Mouse (Mus musculus) liver, postnatal 0 days (tissue): ENCODE measurements at regions not wholly inside any gene's neighbourhood (a gene's known extent, or its start where the extent isn't known, plus 50 kb on each side); places are given as distances from the start of the nearest gene placed in this dataset.

Source experiments
- ATAC-seq: fragments of 200-750 bp; cut with Nextera tagmentation; 2 replicates; pipeline ENCODE4 v1.8.0; 2017; ENCODE audit warnings: mild to moderate bottlenecking, moderate library complexity
- DNase-seq: peaks from one replicate; pipeline ENCODE4 v3.0.0-alpha.2; 2016
- H3K27ac ChIP-seq: fragments of 300-500 bp; sonication (generic); 2 replicates; pipeline ENCODE4 v1.5.1; 2014; ENCODE audit warnings: antibody characterized with exemption, moderate library complexity, mild to moderate bottlenecking, low read depth
- H3K27me3 ChIP-seq: fragments of 300-500 bp; sonication (generic); 2 replicates; pipeline ENCODE4 v1.6.1; 2014; ENCODE audit warnings: low read length, control low read depth, mixed read lengths; ENCODE audit not compliant: insufficient read depth
- H3K36me3 ChIP-seq: fragments of 300-500 bp; sonication (generic); replicated peaks from 2 replicates; pipeline ENCODE4 v1.6.1; 2014; ENCODE audit warnings: mild to moderate bottlenecking, control low read depth, low read length, moderate library complexity, mixed read lengths; ENCODE audit not compliant: insufficient read depth
- H3K4me1 ChIP-seq: fragments of 300-500 bp; sonication (generic); 2 replicates; pipeline ENCODE4 v1.6.1; 2014; ENCODE audit warnings: antibody characterized with exemption, mild to moderate bottlenecking, control low read depth; ENCODE audit not compliant: insufficient read depth
- H3K4me2 ChIP-seq: fragments of 300-500 bp; sonication (generic); 2 replicates; pipeline ENCODE4 v1.6.1; 2014; ENCODE audit warnings: low read depth, mild to moderate bottlenecking, low read length, moderate library complexity, mixed read lengths
- H3K4me3 ChIP-seq: fragments of 300-500 bp; sonication (generic); 2 replicates; pipeline ENCODE4 v1.5.1; 2014; ENCODE audit warnings: low read depth, low read length
- H3K9ac ChIP-seq: fragments of 300-500 bp; sonication (generic); replicated peaks from 2 replicates; pipeline ENCODE4 v1.6.1; 2014; ENCODE audit warnings: mild to moderate bottlenecking, moderate library complexity
- H3K9me3 ChIP-seq: fragments of 300-500 bp; sonication (generic); 2 replicates; pipeline ENCODE4 v1.6.1; 2016; ENCODE audit warnings: mild to moderate bottlenecking, control low read depth, low read length, mixed read lengths
- CTCF ChIP-seq: sonication (generic); IDR thresholded peaks from 2 replicates; pipeline ENCODE4 v1.5.1; 2016; ENCODE audit warnings: antibody characterized with exemption, low read depth
- EP300 ChIP-seq: IDR thresholded peaks from 2 replicates; pipeline ENCODE4 v1.6.1; 2016; ENCODE audit warnings: antibody characterized with exemption, low read depth, mild to moderate bottlenecking
- WGBS: fragments of 180-500 bp; shearing (Covaris S2); extraction: QIAGEN DNeasy Blood & Tissue Kit; methylation state at CpG from one replicate; pipeline ENCODE4 v1.1.7; 2014; ENCODE audit not compliant: insufficient replicate concordance; 5-methylcytosine and 5-hydroxymethylcytosine counted together

DNA sequence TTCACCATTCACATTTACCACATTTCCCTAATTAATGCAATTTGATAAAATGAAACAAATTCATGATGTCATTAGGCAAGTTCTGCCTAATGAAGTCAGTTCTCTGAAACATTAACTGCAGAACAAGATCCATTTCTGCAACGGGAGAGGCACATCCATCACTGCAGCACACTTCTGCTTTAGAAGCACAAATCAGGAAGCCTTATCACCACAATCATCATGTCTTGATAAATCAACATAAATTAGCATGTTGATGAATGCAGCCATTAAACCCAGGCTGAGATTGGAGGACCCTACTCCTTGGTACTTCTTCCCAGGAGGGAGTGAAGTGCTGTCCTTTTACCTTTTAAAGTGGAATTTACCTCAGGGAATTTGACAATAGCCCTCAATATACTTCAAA is 1195.4 kb downstream of the Defb40 start:
- Histone ChIP-seq H3K27ac (no peak overlapping the region), H3K9ac (no peak overlapping the region), H3K4me3 (no peak overlapping the region), H3K36me3 (no peaks in the 10 kb centered on the region), H3K4me1 (no peaks in the 10 kb centered on the region), H3K4me2 (no peak overlapping the region), H3K27me3 (no peaks in the 10 kb centered on the region), H3K9me3 (no peaks in the 10 kb centered on the region)
- no peak for DNase-seq
- no peak for TF ChIP-seq EP300
- no peak for TF ChIP-seq CTCF
- no peak for ATAC-seq
- WGBS, result 72% methylated on average over 1 of the region's 1 CpGs

DNA sequence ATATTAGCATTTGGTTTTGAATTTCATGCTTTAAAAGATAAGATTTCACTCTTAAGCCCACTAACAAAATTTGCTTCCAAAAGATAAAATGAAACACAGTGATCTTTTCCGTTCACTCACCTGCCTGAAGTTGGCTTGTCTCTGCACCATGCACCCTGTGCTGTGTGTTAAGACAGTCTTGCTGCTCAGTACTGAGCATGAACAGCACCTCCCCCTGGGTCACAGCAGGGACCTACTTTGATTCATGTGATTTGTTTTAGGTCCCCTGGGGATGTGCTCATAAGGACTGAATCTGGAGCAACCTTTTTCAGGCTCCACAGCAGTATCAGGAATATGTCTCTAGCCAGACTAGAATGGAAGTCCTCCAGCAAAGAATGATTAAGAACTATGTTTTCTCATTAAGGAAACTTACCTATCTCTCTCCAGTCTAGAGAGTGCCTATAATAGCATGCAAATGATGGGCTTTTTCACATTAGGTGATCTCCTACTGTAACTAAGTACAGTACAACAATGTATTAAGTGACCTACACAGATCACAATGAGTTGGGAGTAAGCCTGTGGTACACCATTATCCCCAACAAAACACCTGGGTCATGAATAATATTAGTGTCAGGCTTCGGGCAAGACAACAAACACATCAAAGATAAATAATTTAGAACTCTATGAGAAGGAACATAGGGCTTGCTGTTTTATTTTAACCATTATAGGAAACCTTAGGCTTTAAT is 1196.3 kb downstream of the Defb40 start:
- 69% methylated on average over 2 of the region's 2 CpGs for WGBS
- H3K9ac ChIP-seq, result no peak overlapping the region
- H3K4me1 ChIP-seq, result no peaks in the 10 kb centered on the region
- H3K27ac ChIP-seq, result no peak overlapping the region
- no peaks in the 10 kb centered on the region for H3K36me3 ChIP-seq
- no peaks in the 10 kb centered on the region for H3K27me3 ChIP-seq
- no peaks in the 10 kb centered on the region for H3K9me3 ChIP-seq
- no peak for TF ChIP-seq CTCF
- TF ChIP-seq EP300, result no peak
- no peak overlapping the region for H3K4me2 ChIP-seq
- H3K4me3 ChIP-seq, result no peak overlapping the region
- ATAC-seq (no peak), DNase-seq (no peak)

DNA sequence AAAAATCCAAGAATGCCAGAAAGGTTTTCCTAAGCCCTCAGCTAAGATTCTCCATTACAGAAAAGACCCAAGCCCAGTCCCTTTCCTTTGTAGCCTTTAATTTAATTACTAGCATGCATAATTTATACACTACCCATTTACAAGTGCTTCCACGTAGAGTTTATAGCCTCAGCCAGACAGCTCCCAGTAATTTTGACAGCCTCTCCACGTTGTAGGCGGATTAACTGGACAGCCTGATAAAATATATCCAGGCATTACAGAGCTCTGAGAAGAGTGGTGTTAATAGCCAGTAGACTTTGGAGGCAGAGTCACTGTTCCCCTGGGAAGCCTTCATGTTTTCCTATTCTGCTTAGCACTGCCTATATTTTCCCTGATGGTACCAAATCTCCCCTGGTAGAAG is 1202.6 kb downstream of the Defb40 start:
- H3K27ac ChIP-seq, result no peak overlapping the region
- H3K27me3 ChIP-seq, result no peaks in the 10 kb centered on the region
- H3K4me1 ChIP-seq, result no peaks in the 10 kb centered on the region
- H3K9me3 ChIP-seq, result no peaks in the 10 kb centered on the region
- DNase-seq (no peak), ATAC-seq (no peak)
- 56% methylated on average over 3 of the region's 3 CpGs for WGBS
- H3K9ac ChIP-seq, result no peak overlapping the region
- no peaks in the 10 kb centered on the region for H3K36me3 ChIP-seq
- TF ChIP-seq CTCF (no peak), EP300 (no peak)
- no peak overlapping the region for H3K4me2 ChIP-seq
- H3K4me3 ChIP-seq, result no peak overlapping the region

DNA sequence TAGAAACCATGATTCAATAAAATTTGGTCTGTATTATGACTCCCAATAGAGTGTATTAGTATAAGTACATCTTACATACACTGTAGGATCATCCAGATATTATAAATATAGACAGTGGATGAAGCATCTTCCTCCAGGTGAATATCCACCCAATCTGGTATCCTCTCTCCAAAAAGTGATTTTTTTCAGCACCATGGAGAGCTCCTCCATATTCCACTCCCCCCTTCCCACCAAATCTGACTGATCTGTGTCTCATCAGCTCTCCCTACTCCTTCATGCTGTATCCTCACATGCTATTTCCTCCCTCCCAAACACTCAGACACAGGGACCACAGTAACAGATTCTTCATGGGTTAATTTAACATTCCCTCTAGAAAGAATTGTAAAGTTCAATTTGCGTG is 1204.7 kb downstream of the Defb40 start:
- Histone ChIP-seq H3K36me3 (no peaks in the 10 kb centered on the region), H3K4me3 (no peak overlapping the region), H3K27ac (no peak overlapping the region), H3K4me2 (no peak overlapping the region), H3K9me3 (no peaks in the 10 kb centered on the region), H3K27me3 (no peaks in the 10 kb centered on the region), H3K9ac (no peak overlapping the region), H3K4me1 (no peaks in the 10 kb centered on the region)
- ATAC-seq, result no peak
- 77% methylated on average over 1 of the region's 1 CpGs for WGBS
- no peak for TF ChIP-seq CTCF
- TF ChIP-seq EP300, result no peak
- no peak for DNase-seq

DNA sequence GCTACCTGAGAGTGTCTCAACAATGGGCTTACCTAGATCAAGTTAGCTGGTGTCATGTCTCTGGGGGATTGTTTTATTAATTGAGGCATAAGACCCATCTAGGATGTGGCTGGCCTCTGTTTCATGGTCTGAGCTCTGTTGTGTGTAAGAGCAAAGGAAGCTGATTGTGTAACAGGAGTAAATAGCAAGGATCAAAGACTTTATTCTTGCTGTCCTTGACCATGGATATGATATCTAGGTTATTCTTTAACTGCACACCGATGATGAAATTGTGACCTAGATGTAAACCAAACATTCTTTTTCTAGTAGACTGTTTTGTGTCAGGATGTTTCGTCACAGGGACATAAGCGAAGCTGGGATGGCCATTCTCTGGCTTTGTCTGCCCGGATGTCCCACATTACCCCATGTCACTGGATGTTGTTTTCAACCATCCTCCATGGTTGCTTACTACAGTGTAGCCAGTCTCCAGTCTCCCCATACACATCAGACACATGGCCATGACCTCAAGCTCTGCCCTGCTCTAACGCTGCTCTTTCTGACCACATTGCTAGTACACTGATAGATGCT is 1210.5 kb downstream of the Defb40 start:
- 56% methylated on average over 5 of the region's 5 CpGs for WGBS
- ATAC-seq, result peak; percentile 97

DNA sequence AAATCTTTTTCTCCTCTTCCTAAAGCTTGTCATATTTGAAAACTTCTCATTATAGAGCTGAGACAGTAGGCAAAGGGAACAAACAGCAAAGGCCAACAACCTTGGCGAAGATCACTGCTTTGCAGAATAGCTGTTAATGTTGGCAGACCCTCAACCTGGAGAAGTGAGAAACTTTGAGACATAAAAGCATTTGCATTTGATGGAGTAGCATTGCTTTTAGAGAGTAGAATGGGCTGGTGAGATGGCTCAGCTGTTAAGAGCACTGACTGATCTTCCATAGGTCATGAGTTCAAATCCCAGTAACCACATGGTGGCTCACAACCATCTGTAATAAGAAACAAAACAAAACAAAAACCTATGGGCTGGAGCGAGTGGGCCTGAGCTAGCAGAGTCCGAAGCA is 1253.4 kb downstream of the Defb40 start:
- Histone ChIP-seq H3K27ac (no peak overlapping the region), H3K4me1 (no peaks in the 10 kb centered on the region), H3K4me3 (no peak overlapping the region), H3K9me3 (no peaks in the 10 kb centered on the region), H3K27me3 (no peaks in the 10 kb centered on the region), H3K36me3 (no peaks in the 10 kb centered on the region), H3K4me2 (no peak overlapping the region), H3K9ac (no peak overlapping the region)
- DNase-seq (no peak), ATAC-seq (no peak)
- WGBS, result 65% methylated on average over 3 of the region's 3 CpGs
- no peak for TF ChIP-seq EP300
- TF ChIP-seq CTCF, result no peak

More for the DNA sequence above, 1210.5 kb downstream of the Defb40 start:
- Histone ChIP-seq H3K36me3 (no peaks in the 10 kb centered on the region), H3K9ac (no peak overlapping the region), H3K4me2 (no peak overlapping the region), H3K9me3 (no peaks in the 10 kb centered on the region), H3K4me1 (peaks cover 3% of the 10 kb centered on the region; the same call in 1 of the 2 replicates), H3K27me3 (no peaks in the 10 kb centered on the region), H3K4me3 (no peak overlapping the region), H3K27ac (peak overlapping the region; percentile 74)
- peak; percentile 13 for DNase-seq
- no peak for TF ChIP-seq CTCF
- TF ChIP-seq EP300, result peak; percentile 58; the same call in 1 of the 2 replicates
